Mouse (Mus musculus) embryo, embryonic 10.5 days (tissue): ENCODE data around the gene Numb.
"Not testable (repeated sequence)": the region's sequence is repeated elsewhere in the genome, so short reads cannot be mapped to it uniquely, and the experiment has no call there.

Experiments
- DNase-seq: peaks from one replicate; pipeline ENCODE4 v3.0.0-alpha.2; 2015; ENCODE audit warnings: low spot score

Numb gene

GRCm38 (mm10) chr12:83922724-83923485 lies 1.2 kb upstream of the Numb start:
- DNase-seq, result peak; percentile 32

GRCm38 (mm10) chr12:83920721-83921441 lies 853 bp downstream of the Numb start:
- DNase-seq, result peak; percentile 64

GRCm38 (mm10) chr12:83916884-83917283 lies 4.8 kb downstream of the Numb start:
- DNase-seq, result no peak

- DNase-seq, result no peak
Measured at GRCm38 (mm10) chr12:83914797-83915196, 6.9 kb downstream of the Numb start.

- DNase-seq, result no peak
Measured at GRCm38 (mm10) chr12:83914202-83914740, 7.5 kb downstream of the Numb start.

GRCm38 (mm10) chr12:83910451-83910850 lies 11.3 kb downstream of the Numb start:
- no peak for DNase-seq

DNA sequence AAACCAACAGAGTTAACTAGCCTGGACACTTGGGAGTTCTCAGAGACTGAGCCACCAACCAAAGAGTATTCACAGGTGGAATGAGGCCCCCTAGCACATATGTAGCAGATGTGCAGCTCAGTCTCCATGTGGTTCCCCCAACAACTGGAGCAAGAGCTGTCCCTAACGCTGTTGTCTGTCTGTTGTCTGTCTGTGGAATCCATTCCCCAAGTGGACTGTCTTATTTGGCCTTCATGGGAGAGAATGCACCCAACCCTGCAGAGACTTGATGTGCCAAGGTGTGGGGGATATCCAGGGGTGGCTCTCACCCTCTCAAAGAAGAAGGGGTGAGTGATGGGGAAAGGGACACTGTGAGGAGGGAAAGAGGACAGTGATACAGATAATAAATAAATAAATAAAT lies 28.8 kb downstream of the Numb start:
- DNase-seq, result no peak

DNA sequence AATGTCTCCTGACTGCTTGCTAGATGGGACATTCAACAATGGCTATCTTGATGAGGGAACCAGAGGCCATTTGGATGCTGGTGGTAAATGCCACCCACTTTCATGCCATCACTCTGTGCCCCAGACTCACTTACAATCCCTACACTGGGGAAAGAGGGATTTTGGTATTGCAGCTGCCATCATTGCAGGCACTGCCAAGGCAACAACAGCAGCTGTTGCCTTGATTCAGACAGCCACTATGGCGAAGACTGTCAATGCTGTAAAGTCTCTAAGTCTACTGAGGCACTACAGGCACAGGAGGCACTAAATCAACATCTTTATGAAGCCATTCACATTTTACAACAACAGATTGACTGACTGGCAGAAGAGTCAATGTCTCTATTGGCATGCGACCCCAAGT lies 30.5 kb downstream of the Numb start:
- DNase-seq, result no peak

- no peak for DNase-seq
Measured at GRCm38 (mm10) chr12:83889128-83889527, 32.6 kb downstream of the Numb start.

DNA sequence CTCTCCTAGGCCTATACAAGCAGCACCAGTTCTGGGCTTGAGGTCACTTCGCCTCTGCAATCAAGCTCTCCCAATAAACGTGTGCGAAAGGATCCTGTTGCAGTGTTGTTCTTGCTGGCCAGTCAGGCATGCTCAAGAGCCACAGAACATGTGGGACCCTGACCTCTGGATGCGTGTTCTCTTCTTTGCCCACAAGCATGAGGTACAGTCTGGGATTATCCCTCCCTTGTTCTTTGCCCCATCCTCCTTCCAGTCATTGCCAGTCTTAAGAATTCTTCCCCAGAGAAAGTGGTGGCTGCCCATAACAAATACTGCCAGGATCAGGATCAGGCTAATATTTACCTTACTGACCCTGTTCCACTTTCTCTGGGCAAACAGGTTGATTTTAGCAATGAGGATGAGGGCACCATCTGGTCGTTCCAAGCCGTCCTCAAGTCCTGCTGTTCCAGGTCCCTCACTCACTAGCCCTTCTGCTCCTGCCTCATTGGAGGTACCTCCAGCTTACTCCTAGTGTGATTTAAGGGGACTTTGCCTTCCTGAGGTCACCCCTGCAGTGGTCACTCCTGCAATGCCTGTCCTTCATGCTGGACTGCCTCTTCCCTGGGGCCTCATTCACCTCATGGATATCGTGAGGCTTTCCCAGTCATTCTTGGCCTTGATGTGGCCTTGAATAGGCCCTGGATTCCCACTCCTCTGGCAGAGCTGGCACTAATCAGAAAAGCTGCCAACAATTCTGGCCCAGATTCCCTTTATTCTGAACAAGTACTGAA lies 36.0 kb downstream of the Numb start:
- no peak for DNase-seq

- not testable (repeated sequence) for DNase-seq
Measured at GRCm38 (mm10) chr12:83885065-83885464, 36.7 kb downstream of the Numb start.

DNA sequence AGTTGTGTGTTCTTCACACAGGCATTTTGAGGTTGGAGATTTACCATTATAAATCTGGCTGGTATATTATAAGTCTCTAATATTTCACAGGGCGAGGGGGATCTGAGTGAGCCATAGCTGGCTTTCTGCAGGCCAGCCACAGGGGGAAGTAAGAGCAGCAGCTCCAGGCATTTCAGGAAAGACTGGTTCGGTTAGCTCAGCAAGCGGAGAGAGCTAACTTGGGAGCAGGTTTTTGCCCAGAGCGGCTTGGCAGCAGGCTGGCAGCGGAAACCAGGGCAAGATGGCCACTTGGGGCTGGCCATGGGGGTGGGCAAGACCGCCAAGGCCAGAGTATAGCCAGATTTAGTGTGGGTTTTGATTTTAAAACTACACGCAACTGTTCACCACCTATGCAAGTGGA lies 39.2 kb downstream of the Numb start:
- no peak for DNase-seq

DNA sequence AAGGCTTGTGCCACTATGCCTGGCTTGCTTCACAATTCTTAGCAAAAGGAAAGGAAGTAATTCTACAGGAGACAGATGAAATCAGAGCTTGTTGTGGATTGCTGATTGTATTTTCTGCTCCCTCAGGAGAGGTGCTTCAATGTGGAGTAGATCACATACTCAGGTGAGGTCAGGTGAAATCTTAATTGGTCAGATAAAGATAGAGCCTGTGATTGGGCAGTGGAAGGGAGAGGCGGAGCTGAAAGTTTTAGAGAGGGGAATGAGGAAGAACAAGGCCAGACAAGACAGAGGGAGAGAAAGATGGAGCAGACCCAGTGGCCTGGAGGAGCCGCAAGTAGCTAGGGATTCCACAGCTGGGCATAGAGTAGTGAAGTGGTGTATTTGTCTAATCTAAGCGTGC lies 39.6 kb downstream of the Numb start:
- no peak for DNase-seq

- DNase-seq, result no peak
Measured at GRCm38 (mm10) chr12:83880913-83881312, 40.8 kb downstream of the Numb start.

GRCm38 (mm10) chr12:83875097-83875496 lies 46.6 kb downstream of the Numb start:
- DNase-seq, result no peak

DNA sequence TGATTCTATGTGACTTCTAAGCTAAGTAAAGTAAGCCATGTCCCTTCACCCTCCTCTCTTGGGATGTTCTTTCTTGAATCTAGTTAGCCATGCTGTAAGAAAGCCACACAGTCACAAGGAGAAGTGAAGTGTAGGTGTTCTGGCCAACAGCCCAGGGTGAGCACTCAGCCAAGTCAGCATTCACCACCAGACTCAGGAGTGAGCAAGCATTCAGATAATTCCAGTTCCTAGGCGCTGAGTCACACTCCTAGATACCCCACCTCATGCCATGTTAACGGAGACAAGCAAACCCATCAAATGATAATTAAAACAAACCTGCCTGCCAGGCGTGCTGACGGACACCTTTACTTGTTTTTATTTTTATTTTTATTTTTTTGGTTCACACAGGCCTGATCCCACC lies 47.1 kb downstream of the Numb start:
- no peak for DNase-seq

GRCm38 (mm10) chr12:83864501-83864900 lies 57.2 kb downstream of the Numb start:
- no peak for DNase-seq

DNA sequence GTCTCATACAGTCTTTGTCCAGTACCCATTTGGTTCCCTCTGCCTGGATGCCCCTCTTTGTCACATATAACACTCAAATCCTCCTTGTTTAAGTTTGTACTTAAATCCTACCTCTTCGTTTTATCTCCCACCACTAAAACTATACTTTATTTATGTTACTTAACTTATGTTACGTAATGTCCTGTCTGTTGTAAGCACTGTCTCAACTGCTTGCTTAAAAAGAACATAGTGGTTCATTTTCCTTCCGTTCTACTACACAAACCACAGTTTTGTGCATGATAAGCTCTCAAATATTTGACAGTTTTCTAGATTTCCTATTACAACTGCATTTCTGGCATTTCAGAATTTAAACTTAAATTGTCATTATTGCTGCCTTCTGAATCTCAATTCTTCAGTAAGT lies 59.9 kb downstream of the Numb start:
- DNase-seq, result no peak

DNA sequence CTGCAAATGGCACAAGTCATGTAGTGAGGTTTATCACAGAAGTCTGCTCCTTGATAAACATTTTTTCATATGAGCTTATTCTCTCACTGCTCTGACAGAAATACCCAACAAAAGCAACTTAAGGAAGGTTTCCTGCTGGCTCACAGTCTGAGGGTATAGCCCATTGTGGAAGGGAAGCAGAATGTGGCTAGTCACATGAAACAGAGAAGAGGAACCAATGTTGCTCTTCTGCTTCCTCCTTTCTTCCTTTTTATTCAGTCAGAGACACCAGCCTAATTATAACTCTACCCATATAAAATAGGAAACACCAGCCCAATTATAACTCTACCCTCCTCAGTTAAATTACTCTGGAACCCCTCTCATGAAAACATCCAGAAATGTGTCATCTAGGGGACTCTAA lies 61.0 kb downstream of the Numb start:
- DNase-seq, result no peak

DNA sequence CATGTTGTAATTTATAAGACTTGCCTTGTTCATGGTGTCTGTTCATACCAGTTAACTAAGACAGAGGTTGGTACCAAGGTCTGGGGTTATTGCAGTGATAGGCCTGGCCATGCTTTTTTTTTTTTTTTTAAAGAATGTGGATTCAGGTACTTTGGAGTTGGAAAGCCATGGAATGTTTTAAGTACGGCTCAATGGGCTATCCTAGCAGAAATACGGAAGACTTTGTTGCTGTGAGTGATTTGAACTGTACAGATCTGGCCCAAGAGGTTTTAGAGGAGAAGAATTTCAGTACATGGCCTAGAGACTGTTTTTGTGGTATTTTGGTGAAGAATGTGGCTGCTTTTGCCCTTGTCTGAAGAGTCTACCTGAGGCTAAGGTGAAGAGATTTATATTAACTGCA lies 63.7 kb downstream of the Numb start:
- DNase-seq, result no peak

GRCm38 (mm10) chr12:83855211-83855610 lies 66.5 kb downstream of the Numb start:
- no peak for DNase-seq

DNA sequence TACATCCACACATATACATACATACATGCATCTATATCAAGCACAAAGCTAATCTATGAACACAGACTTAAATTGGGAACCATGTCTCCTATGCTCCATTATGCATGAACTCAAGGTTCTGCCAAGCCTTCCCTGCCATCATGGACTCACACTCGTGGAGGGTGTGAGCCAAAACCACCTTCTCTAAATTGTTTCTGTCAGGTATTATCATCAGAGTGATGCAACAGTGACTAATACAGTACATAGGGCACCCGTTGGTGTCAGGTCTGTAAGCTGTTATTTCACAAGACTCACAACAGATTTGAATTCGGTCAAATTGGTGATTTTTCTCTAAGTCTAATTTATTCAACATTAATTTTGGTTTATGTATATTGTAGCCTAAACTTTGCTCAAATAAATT lies 67.5 kb downstream of the Numb start:
- DNase-seq, result no peak
